Mouse (Mus musculus) heart, adult 11 months (tissue): Measurements from ENCODE around the gene Mllt11.

Source experiments
- DNase-seq: peaks from one replicate; pipeline ENCODE4 v3.0.0; 2022

Gene Mllt11

DNA sequence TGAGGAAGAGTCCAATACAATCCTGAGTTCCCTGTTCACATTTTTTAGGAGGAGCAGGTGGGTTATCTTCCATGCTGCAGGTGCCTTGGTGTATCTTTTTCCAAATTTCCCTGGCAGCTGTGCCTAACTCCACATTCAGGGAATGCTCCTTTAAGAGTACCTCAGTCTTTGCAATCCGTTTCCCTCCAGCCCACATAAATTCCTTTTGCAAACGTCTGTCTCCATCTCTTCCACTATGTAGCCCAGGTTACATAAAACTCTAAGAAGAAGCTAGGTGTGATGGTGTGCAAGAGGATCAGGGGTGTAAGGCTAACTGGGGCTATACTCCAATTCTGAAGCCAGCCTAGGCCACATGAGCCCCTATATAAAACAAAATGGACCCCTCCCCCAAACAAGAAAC lies 11.1 kb upstream of the Mllt11 start:
- no peak for DNase-seq

- DNase-seq: peak; percentile 87
These were observed 9.5 kb upstream of the Mllt11 start, which contains the start of gene Gm128 for GRCm38 (mm10) chr3:95241498-95241897. Gene Gm128, minus strand, starts transcription at chr3:95241598.

DNA sequence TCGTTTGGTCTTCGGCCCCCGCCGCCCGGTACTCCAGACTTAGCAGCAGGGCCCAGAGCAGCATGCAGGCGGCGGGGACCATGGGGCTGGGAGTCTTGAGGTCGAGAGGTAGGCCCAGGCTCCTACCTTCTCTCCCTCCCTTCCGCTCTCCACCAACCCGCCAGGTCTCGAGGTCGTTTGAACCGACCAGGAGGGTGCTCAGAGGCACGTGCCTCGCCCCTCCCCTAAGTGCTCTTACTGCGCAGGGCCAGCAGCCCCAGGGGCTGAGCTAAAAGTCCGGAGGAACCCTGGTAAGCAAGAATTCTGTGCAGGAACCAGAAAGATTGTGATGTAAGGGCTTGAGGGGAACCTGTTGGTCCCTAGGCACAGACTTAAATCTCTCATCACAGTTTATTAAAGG lies 8.9 kb upstream of the Mllt11 start:
- peak; percentile 83 for DNase-seq

DNA sequence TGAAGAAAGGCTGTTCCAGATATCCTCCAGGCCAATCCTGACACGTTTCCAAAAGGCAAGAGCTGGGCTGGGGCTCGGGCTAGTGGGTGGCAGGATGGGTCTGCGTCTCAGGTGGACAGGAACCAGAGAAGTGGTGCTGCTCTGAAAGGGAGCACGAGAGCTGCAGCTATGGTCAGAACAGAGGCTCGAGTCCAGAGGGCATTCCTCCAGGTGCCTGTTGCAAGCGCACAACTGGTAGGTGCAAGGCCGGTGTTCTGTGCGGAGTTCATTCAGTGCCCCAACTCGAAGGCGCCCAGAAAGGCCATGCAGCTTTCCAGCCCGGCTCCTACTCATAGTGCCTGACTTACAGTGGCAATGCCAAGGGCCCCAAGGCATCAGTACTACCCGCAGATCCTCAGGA lies 8.0 kb upstream of the Mllt11 start:
- DNase-seq: no peak

GRCm38 (mm10) chr3:95239022-95239421 lies 7.1 kb upstream of the Mllt11 start:
- peak; percentile 87 for DNase-seq

DNA sequence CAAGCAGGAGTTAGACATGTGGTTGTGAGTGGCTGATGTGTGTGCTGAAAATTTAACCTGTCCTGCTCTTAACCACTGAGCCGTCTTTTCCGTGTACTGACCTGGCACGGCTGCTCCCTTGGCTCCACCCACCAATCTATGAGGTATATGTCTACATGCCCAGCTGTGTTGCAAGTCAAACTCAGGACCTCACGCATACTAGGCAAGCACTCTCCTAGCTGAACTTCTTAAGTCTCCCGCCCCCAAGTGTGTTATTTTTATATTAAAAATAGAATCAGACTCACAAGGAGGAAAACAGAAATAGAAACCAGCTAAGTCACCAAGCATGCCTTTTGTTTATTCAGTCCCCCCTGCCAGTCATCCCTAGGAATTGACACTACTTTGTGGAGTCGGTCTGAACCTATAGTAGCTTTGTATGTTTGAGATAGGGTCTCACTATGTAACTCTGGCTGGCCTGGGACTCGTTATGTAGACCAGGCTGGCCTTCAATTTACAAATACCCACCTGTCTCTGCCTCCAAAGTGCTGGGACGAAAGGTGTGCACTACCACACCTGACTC lies 5.6 kb upstream of the Mllt11 start:
- peak; percentile 88 for DNase-seq

- peak; percentile 86 for DNase-seq
These were observed 3.7 kb upstream of the Mllt11 start for GRCm38 (mm10) chr3:95235386-95236301.

DNA sequence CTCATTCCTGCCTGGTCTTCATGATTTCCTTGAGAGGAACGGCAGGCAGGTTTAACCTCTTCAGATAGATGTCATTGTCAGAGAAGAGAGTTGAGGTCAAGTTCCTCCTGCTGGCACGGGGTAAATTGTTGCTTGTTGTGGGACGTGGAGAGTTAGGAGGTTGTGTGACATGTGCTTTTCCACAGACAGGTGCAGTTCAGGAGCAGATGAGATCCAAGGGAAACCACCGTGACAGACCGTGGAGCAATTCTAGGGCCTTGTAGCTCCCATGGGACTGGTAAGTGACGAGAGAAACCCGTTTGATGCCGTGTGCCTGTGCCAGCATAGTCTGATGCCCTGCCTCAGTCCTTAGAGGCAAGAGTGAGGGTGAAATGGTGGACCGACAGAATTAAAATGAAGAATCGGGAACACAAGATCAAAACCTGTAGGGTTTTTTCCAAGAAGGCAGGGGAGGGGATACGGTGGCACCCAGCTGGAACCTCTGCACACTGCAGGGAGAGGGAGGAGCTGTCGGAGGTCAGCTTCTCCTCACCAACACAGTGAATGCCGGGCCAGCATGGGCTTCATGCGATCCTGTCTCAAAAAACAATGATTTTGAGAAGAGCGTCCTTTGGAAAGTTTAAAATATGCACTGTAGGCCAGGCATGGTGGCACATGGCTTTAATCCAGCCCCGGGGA lies 1.5 kb upstream of the Mllt11 start:
- DNase-seq: peak; percentile 88

DNA sequence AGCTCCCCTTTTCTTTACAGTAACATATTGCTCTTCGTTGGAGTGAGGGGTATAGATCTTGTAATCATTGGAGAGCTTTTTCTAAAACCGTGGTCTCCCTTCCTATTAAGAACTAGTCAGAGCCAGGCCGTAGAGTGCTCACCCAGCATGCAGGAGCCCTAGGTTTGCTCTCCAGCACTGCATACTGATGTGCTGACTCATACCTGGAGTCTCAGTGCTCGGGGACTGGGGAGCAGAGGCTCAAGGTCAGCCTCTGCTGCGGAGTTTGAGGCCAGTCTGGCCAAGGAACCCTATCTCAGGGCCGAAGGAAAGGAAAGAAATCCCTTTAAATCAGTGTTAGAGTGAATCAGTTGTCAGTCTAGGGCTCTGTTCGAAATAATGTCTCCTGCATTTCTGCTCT lies 800 bp upstream of the Mllt11 start:
- peak; percentile 91 for DNase-seq

GRCm38 (mm10) chr3:95230495-95231297 lies 1.3 kb downstream of the Mllt11 start:
- DNase-seq: peak; percentile 94

DNA sequence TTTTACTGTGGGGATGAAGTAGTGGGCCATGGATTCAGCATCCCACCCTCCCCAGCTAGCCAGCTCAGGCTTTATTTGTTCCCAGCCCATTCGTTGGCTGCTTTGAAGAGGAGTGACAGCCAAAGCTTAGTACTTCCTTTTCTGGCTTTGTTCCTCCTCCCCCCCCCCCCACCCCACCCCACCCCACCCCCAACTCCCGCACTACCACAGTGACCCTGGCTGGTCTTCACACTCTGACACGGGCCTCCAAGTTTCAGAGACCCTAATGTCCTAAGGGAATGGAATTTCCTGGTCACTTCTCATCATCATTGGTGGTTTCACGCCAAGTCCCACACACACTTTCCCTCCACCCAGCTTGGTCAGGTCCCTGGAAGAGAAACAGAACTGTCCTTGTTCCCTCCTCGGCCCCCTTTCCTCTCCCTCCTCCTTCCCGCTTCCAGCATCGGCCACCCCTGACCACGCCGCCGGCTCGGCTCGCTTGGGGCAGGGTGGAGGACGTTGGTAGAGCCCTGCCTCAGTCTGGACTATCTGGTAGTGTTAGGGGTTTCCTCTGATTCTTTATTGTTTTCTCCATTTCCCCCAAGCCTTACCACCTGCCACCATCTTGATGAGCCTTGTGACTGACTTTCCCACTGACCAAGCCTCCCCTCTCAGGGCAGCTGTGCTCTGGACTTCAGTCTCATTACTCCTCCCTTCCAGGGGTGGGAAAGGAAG lies 2.0 kb downstream of the Mllt11 start:
- DNase-seq: peak; percentile 98

DNA sequence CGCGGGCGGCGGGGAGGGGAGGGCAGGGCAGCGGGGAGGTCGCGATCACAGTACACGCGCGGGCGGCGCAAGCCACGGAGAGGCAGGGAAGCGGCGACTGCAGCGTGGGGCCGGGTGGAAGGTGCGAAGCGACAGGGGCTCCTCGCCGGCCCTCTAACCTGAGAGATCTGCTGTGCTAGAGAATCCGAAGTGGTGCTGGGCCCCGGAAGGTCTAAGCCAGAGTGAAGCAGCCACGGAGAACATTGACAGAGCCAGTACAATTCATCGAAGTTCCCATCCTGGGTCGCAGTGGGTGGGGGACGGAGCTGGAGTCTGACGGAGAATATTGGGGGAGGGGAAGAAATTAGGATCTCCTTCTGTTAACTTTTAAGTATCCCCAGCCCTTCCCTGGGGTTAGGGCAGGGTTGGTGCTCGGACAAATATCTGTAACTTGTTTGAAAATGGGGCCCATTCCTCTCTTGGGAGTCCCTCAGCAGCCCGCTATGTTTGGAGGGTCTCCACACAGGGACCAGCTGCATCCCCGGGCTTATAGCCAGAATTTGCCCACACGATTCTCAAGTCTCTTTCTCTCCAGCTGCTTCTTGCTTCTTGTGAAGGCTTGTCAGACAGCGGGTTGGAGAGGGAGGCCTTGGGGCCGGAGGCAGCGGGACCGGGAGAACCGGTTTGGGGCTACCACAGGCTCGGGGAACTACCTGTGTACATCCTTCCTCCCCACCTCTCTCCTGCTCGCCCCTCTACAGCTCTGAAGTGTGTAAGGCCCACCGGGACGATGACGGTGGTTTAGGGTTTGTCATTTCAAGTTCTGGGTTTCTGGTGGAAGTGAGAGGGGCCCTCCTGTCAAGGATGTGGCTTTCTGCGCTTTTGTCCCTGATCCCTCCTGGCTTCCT lies 2.8 kb downstream of the Mllt11 start:
- DNase-seq: peak; percentile 95

GRCm38 (mm10) chr3:95228148-95228893 lies 3.6 kb downstream of the Mllt11 start, which contains the start of gene Cdc42se1:
Gene Cdc42se1, plus strand, starts transcription at chr3:95228732.
- peak; percentile 99 for DNase-seq

DNA sequence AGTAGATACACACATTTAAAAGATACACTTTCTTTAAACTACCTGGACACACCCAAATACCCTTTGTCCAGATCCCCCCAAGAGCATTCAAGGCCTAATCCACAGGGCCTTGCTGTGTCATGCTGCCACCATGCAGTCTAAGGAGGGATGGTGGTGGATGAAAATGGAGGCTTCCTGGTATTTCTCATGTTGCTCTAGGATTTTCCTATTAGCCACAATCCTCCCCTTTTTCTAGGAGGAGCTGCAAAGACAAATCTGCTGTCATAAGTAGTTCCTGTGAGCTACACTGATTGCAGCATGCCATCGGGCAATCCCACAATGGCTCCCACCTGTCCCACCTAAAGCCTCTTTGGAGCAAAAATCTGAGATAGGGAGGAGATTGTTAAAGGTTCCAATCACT lies 4.8 kb downstream of the Mllt11 start:
- DNase-seq: no peak

DNA sequence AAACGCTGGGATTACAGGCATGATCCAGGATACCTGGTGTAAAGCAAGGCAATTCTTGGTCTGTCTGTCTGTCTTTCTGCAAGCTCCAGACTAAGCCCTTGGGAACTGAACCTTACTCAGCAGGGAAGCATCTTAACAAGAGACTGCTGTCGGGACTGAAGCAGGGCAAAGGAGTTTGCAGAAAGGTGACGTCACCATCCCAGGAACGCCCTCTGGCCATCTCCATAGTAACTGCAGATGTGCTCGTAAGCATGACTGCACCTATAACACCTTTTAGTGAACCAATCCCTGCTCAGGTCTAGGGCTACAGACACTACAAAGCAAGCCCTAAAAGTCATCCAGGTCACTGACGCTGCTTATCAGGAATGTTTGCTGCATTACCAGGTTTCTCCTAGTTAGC lies 7.7 kb downstream of the Mllt11 start:
- peak; percentile 89 for DNase-seq

DNA sequence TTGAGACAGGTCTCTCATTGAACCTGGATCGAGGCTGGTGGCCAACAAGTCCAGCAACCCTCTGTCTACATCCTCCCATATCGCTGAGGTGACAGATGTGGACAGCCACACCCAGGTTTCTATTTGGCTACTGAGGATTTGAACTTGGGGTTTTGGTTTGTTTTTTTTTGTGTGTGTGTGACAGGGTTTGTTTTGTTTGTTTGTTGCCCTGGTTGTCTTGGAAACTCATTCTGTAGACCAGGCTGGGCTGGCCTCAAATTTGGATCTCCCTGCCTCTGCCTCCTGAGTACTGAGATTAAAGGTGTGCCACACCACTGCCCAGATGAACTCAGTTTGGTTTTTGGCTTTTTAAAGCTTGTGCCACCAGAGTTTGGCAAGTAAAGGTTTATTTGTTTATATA lies 8.9 kb downstream of the Mllt11 start:
- DNase-seq: no peak

DNA sequence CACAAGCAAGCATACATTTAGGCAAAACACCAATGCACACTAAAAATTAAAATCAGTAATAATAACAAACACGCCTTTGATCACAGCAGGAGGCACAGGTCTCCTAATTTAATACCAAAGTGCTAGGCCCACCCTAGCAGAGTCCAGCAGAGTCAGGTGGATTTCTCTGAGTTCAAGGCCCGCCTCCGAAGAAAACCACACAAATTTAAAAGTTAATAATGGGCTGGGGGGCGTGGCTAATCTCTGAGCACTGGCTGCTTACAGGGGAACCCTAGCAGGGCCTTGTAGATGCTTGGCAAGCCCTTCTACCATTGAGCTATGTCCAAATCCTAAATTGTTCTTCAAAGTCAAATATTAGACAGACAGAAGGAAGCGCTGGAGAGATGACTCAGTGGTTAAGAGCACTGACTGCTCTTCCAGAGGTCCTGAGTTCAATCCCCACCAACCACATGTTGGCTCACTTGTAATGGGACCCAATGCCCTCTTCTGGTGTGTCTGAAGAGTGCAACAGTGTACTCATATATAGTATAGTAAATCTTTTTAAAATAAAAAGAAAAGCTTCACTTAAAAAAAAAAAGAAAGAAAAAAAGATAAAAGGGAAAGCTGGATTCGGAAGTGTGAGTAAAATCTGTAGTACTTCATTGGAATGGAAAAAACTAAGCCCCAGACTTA lies 13.4 kb downstream of the Mllt11 start:
- peak; percentile 87 for DNase-seq

DNA sequence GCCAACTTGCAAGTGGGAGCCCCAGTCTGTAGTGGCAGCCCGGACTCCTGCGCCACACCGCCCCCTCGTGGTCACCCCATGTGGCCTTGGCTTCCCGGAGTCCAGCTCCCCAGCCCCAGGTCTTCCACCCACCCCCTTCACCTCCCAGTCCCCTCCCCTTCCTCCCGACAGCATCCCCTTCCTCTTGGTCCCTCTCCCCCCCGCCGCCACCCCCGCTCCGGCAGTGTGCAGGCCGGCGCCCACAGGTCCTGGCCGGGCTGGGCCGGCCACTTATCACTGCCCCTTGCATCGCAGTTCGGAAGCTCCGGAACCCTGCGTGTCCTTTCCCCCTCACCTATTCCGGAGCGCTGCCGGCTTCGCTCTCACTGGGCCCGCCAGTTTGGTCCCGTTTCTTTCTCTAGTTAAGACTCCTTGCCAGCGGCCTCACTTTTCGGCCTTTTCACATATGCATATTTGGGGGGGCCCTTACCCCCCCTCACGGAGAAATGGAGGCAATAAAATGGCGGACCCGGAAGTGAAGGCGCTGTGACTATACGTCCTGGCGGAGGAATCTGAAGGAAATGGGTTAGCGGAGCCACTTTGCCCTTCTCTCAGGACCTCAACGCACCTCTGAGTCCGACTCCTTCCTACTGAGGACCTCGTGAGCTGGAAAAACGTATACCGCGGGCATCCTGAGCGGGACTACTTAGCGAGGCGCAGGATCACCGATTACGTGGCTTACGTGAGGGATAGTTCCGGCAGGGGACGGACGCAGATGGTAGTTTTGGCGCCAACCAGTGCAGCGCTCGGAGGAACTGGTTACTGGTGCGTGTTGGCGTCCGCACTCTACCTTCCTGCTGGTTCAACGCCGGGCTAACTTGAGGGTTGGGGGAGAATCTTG lies 14.5 kb downstream of the Mllt11 start, which contains the start of gene Gabpb2:
Gene Gabpb2, minus strand, starts transcription at position 662 of the 880 bp plus-strand sequence.
- DNase-seq: peak; percentile 100
